In the genomic region with DNA sequence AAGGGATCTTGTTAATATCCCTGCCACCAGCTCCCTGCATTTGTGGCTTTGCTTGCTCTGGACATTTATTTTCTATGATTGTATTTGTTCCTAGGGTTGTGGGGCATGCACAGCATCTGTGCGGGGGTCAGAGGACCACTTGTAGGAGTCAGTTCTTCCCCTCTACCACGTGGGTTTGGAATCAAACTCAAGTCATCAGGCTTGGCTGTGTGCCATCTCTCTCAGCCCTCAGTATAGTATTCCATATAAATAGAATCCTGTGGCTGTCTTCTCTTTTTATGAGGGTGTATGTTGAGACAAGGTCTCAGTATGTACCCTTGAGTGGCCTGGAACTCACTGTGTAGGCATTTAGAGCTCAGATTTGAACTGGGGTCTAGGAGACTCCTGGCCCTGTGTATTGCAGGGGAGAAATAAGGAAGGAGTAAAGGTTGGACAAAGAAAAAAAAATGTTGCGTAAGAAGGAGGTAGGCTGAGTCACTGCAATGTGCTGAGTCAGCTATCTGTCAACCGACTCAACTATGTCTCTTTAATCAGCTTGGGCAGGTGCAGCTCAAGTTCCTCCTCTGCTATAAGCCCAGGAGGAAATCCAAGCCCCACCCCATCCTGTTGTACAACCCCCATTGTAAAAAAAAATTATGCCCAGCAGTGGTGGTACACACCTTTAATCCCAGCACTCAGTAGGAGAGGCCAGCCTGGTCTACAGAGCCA, we compare ENCODE assay signal across 14 mouse cellular contexts. TPM values are rescaled to one million over a fixed set of nuclear protein-coding genes. Genes with fewer than 3 reads are reported as not detected.
A peak's percentile ranks its signal among the peaks of the same experiment; 100 is the strongest.
DNase-seq lines count a peak whose midpoint lies in the region; ATAC-seq and TF ChIP-seq lines count a peak whose summit lies in the region.
"Had no signal": no experiment of that assay in that cellular context is flagged by ENCODE, and none has a peak within 500 bp of the region (broad histone marks: within the 10 kb centered on the region; RNA-seq: fewer than 3 reads in every experiment).

No protein-coding gene starts in this region.

- peaks cover 24% of the 10 kb centered on the region for H3K4me1 ChIP-seq in liver, embryonic 11.5 days (replicated peaks; ENCODE audit: control insufficient read depth, insufficient read depth, low read length)
- H3K4me1 ChIP-seq in stomach, postnatal 0 days (replicated peaks; ENCODE audit: control insufficient read depth, insufficient read depth), result 0 out of 2 replicates have a peak, but pooled peaks cover 6% of the 10 kb centered on the region
- H3K4me1 ChIP-seq in midbrain, embryonic 13.5 days (replicated peaks), result peaks cover 21% of the 10 kb centered on the region
- peaks cover 2% of the 10 kb centered on the region; the same call in 1 of the 2 replicates for H3K4me1 ChIP-seq in forebrain, embryonic 11.5 days (replicated peaks; ENCODE audit: control insufficient read depth, insufficient read depth, low read length)

- H3K27me3 ChIP-seq in liver, embryonic 11.5 days (replicated peaks; ENCODE audit: control insufficient read depth, insufficient read depth, low read length), result peaks cover 6% of the 10 kb centered on the region
- no peaks in the 10 kb centered on the region for H3K27me3 ChIP-seq in stomach, postnatal 0 days (ENCODE audit: control insufficient read depth, insufficient read depth, low read length)
- H3K27me3 ChIP-seq in midbrain, embryonic 13.5 days, result no peaks in the 10 kb centered on the region
- H3K27me3 ChIP-seq in forebrain, embryonic 11.5 days (ENCODE audit: control insufficient read depth, insufficient read depth, low read length), result no peaks in the 10 kb centered on the region; the same call in 1 of the 2 replicates
- H3K27me3 ChIP-seq: hindbrain, embryonic 12.5 days; neural tube, embryonic 13.5 days had no signal

- H3K36me3 ChIP-seq in liver, embryonic 11.5 days (ENCODE audit: control insufficient read depth, insufficient read depth, low read length), result no peaks in the 10 kb centered on the region
- no peaks in the 10 kb centered on the region for H3K36me3 ChIP-seq in stomach, postnatal 0 days (ENCODE audit: control insufficient read depth, insufficient read depth, low read length)
- H3K36me3 ChIP-seq in midbrain, embryonic 13.5 days, result no peaks in the 10 kb centered on the region
- H3K36me3 ChIP-seq in forebrain, embryonic 11.5 days (ENCODE audit: control insufficient read depth, insufficient read depth, low read length), result no peaks in the 10 kb centered on the region
- H3K36me3 ChIP-seq: hindbrain, embryonic 12.5 days; neural tube, embryonic 13.5 days had no signal

- peak; percentile 61 for ATAC-seq in liver, embryonic 11.5 days (replicated peaks; ENCODE audit: low FRiP score)
- peak; percentile 58 for ATAC-seq in stomach, postnatal 0 days (ENCODE audit: low FRiP score, low TSS enrichment)
- ATAC-seq in midbrain, embryonic 13.5 days, result no peak
- ATAC-seq in forebrain, embryonic 11.5 days (replicated peaks; ENCODE audit: low FRiP score), result no peak

- H3K9ac ChIP-seq in liver, embryonic 11.5 days (ENCODE audit: low read depth, low read length), result no peak overlapping the region
- no peak overlapping the region for H3K9ac ChIP-seq in stomach, postnatal 0 days (ENCODE audit: low read length)
- no peak overlapping the region for H3K9ac ChIP-seq in midbrain, embryonic 13.5 days (replicated peaks)
- H3K9ac ChIP-seq in forebrain, embryonic 11.5 days (ENCODE audit: low read length), result no peak overlapping the region
- H3K9ac ChIP-seq: hindbrain, embryonic 12.5 days; neural tube, embryonic 13.5 days had no signal

- WGBS in liver, embryonic 11.5 days, result 53% methylated on average over 4 of the region's 4 CpGs
- WGBS in stomach, postnatal 0 days, result 42% methylated on average over 4 of the region's 4 CpGs
- WGBS in midbrain, embryonic 13.5 days, result 89% methylated on average over 4 of the region's 4 CpGs
- WGBS in forebrain, embryonic 11.5 days, result 89% methylated on average over 4 of the region's 4 CpGs

- DNase-seq in 3T3-L1 (ENCODE audit: low read depth, low spot score), result peak; percentile 79
- peak; percentile 18 for DNase-seq in brain, adult 2 months (ENCODE audit: low read depth, low spot score)
- DNase-seq in liver, embryonic 11.5 days (ENCODE audit: low spot score), result no peak
- DNase-seq in stomach, postnatal 0 days (ENCODE audit: low spot score), result peak; percentile 47
- DNase-seq in cerebellum, adult 9-11 months, result no peak
- DNase-seq in forebrain, embryonic 11.5 days (ENCODE audit: low spot score), result no peak
- DNase-seq in urinary bladder, postnatal 10 days (ENCODE audit: low spot score), result no peak
- DNase-seq: cerebellum, adult 18-20 months; heart, adult 2 months; right cerebral cortex, postnatal 25 days had no signal

- TF ChIP-seq CTCF in stomach, postnatal 0 days (IDR thresholded peaks at IDR 0.05; ENCODE audit: low read depth), result no peak

- peak; percentile 24 for TF ChIP-seq EP300 in stomach, postnatal 0 days (optimal IDR thresholded peaks at IDR 0.05)

- H3K27ac ChIP-seq in liver, embryonic 11.5 days (ENCODE audit: low read depth, low read length), result no peak overlapping the region
- H3K27ac ChIP-seq in stomach, postnatal 0 days (replicated peaks), result peak overlapping the region; percentile 59; the same call in 1 of the 2 replicates
- no peak overlapping the region for H3K27ac ChIP-seq in midbrain, embryonic 13.5 days
- no peak overlapping the region for H3K27ac ChIP-seq in forebrain, embryonic 11.5 days (ENCODE audit: low read depth, low read length)
- H3K27ac ChIP-seq: heart, adult 2 months; hindbrain, embryonic 12.5 days; kidney, postnatal 0 days; neural tube, embryonic 13.5 days had no signal

- no peaks in the 10 kb centered on the region for H3K9me3 ChIP-seq in liver, embryonic 11.5 days (ENCODE audit: control insufficient read depth, low read length)
- H3K9me3 ChIP-seq in stomach, postnatal 0 days (ENCODE audit: control insufficient read depth, low read length), result no peaks in the 10 kb centered on the region
- no peaks in the 10 kb centered on the region for H3K9me3 ChIP-seq in midbrain, embryonic 13.5 days
- H3K9me3 ChIP-seq in forebrain, embryonic 11.5 days (ENCODE audit: control insufficient read depth, low read length), result no peaks in the 10 kb centered on the region
- H3K9me3 ChIP-seq: hindbrain, embryonic 12.5 days; neural tube, embryonic 13.5 days had no signal

- no peak overlapping the region for H3K4me2 ChIP-seq in liver, embryonic 11.5 days
- H3K4me2 ChIP-seq in stomach, postnatal 0 days (replicated peaks; ENCODE audit: low read depth), result no peak overlapping the region
- no peak overlapping the region for H3K4me2 ChIP-seq in midbrain, embryonic 13.5 days (replicated peaks)
- no peak overlapping the region for H3K4me2 ChIP-seq in forebrain, embryonic 11.5 days (ENCODE audit: low read depth, low read length, severe bottlenecking)
- H3K4me2 ChIP-seq: hindbrain, embryonic 12.5 days; neural tube, embryonic 13.5 days had no signal

- H3K4me3 ChIP-seq in liver, embryonic 11.5 days (ENCODE audit: low read depth, low read length), result no peak overlapping the region
- H3K4me3 ChIP-seq in stomach, postnatal 0 days (ENCODE audit: low read depth, low read length), result no peak overlapping the region
- no peak overlapping the region for H3K4me3 ChIP-seq in midbrain, embryonic 13.5 days (replicated peaks)
- no peak overlapping the region for H3K4me3 ChIP-seq in forebrain, embryonic 11.5 days (ENCODE audit: low read depth, low read length)
- H3K4me3 ChIP-seq: heart, adult 2 months; hindbrain, embryonic 12.5 days; neural tube, embryonic 13.5 days had no signal

RNA-seq across cellular contexts. Expression of a gene that starts 3.0 kb away (rescaled TPM):
- 5.1 and 5.4 TPM in 2 replicates for polyA plus RNA-seq in liver, embryonic 11.5 days (2014; fragmentation: Nextera tagmentation; extraction: Ambion mirVana)
- polyA plus RNA-seq in stomach, postnatal 0 days (2015; fragmentation: Nextera tagmentation; extraction: Ambion mirVana), result 3.9 and 4.0 TPM in 2 replicates
- 9.7 and 13.2 TPM in 2 replicates for polyA plus RNA-seq in midbrain, embryonic 13.5 days (2015; fragmentation: Nextera tagmentation; extraction: Ambion mirVana)
- 26.8 and 30.2 TPM in 2 replicates for polyA plus RNA-seq in forebrain, embryonic 11.5 days (2014; fragmentation: Nextera tagmentation; extraction: Ambion mirVana)

RNA-seq across cellular contexts. Expression of a gene that starts 19.7 kb away (rescaled TPM):
- 0.14 TPM in 1 of 2 replicates, not detected in the other for polyA plus RNA-seq in liver, embryonic 11.5 days (2014; fragmentation: Nextera tagmentation; extraction: Ambion mirVana)
- 45.6 and 48.8 TPM in 2 replicates for polyA plus RNA-seq in stomach, postnatal 0 days (2015; fragmentation: Nextera tagmentation; extraction: Ambion mirVana)
- polyA plus RNA-seq in midbrain, embryonic 13.5 days (2015; fragmentation: Nextera tagmentation; extraction: Ambion mirVana), result 0.17 and 0.23 TPM in 2 replicates
- 0.13 and 0.23 TPM in 2 replicates for polyA plus RNA-seq in forebrain, embryonic 11.5 days (2014; fragmentation: Nextera tagmentation; extraction: Ambion mirVana)

Comparison
In these comparisons a context has a peak if more than half of its experiments do, and no peak if none do; other contexts are left out.
1. DNase-seq: peak in 3T3-L1 (single experiment), brain, adult 2 months (single experiment) and stomach, postnatal 0 days (single experiment); none in liver, embryonic 11.5 days (single experiment), cerebellum, adult 9-11 months (single experiment), forebrain, embryonic 11.5 days (single experiment) and urinary bladder, postnatal 10 days (single experiment).
2. ATAC-seq: peak in liver, embryonic 11.5 days (single experiment) and stomach, postnatal 0 days (single experiment); none in midbrain, embryonic 13.5 days (single experiment) and forebrain, embryonic 11.5 days (single experiment).
3. RNA of a gene that starts 19.7 kb away (polyA plus RNA-seq): 45.6 to 48.8 TPM in stomach, postnatal 0 days; 0.17 to 0.23 TPM in midbrain, embryonic 13.5 days, 0.13 to 0.23 TPM in forebrain, embryonic 11.5 days and 0.14 TPM in liver, embryonic 11.5 days; every median in the first group is over 10 times any median in the second.